Mouse (Mus musculus): ENCODE measurements around the gene Lclat1. TPM values are rescaled to one million over a fixed set of nuclear protein-coding genes. Genes with fewer than 3 reads are reported as not detected.
"Not testable (repeated sequence)": the region's sequence is repeated elsewhere in the genome, so short reads cannot be mapped to it uniquely, and the experiment has no call there.

The Lclat1 gene
- total RNA-seq, 2 experiments from 2014 or later = 32.8 to 38.8 TPM

- no peak for DNase-seq (ENCODE audit: low spot score in 2 of 2)
Measured at GRCm38 (mm10) chr17:73233975-73234374, 126.2 kb downstream of the Lclat1 start.

- no peak for DNase-seq (ENCODE audit: low spot score in 2 of 2)
Measured at GRCm38 (mm10) chr17:73237178-73237853, 129.5 kb downstream of the Lclat1 start.

GRCm38 (mm10) chr17:73238501-73238900 lies 130.7 kb downstream of the Lclat1 start:
- DNase-seq (ENCODE audit: low spot score in 2 of 2) = no peak

GRCm38 (mm10) chr17:73241085-73241848 lies 133.5 kb downstream of the Lclat1 start:
- DNase-seq (ENCODE audit: low spot score in 2 of 2) = no peak

- DNase-seq (ENCODE audit: low spot score in 2 of 2) = no peak
Measured at GRCm38 (mm10) chr17:73243676-73244075, 135.9 kb downstream of the Lclat1 start.

GRCm38 (mm10) chr17:73244596-73244995 lies 136.8 kb downstream of the Lclat1 start:
- DNase-seq (ENCODE audit: low spot score in 2 of 2) = no peak

- no peak for DNase-seq (ENCODE audit: low spot score in 2 of 2)
Measured at GRCm38 (mm10) chr17:73245089-73245684, 137.4 kb downstream of the Lclat1 start.

GRCm38 (mm10) chr17:73246036-73246435 lies 138.3 kb downstream of the Lclat1 start:
- DNase-seq (ENCODE audit: low spot score in 2 of 2) = no peak

- no peak for DNase-seq (ENCODE audit: low spot score in 2 of 2)
Measured at GRCm38 (mm10) chr17:73246926-73247325, 139.1 kb downstream of the Lclat1 start.

- no peak for DNase-seq (ENCODE audit: low spot score in 2 of 2)
Measured at GRCm38 (mm10) chr17:73247758-73248157, 140.0 kb downstream of the Lclat1 start.

GRCm38 (mm10) chr17:73250488-73251141 lies 142.8 kb downstream of the Lclat1 start:
- no peak for DNase-seq (ENCODE audit: low spot score in 2 of 2)

GRCm38 (mm10) chr17:73251142-73251502 lies 143.3 kb downstream of the Lclat1 start:
- DNase-seq (ENCODE audit: low spot score in 2 of 2) = no peak

GRCm38 (mm10) chr17:73251812-73252608 lies 144.2 kb downstream of the Lclat1 start:
- DNase-seq (ENCODE audit: low spot score in 2 of 2) = peak in 1 of 2 experiments; percentile 28

GRCm38 (mm10) chr17:73253291-73253969 lies 145.6 kb downstream of the Lclat1 start:
- DNase-seq (ENCODE audit: low spot score in 2 of 2) = no peak

- no peak for DNase-seq (ENCODE audit: low spot score in 2 of 2)
Measured at GRCm38 (mm10) chr17:73255801-73256200, 148.0 kb downstream of the Lclat1 start.

GRCm38 (mm10) chr17:73258620-73259019 lies 150.8 kb downstream of the Lclat1 start:
- DNase-seq (ENCODE audit: low spot score in 2 of 2) = no peak

- not testable (repeated sequence) for DNase-seq (ENCODE audit: low spot score in 2 of 2)
Measured at GRCm38 (mm10) chr17:73259258-73259657, 151.5 kb downstream of the Lclat1 start.

- no peak for DNase-seq (ENCODE audit: low spot score in 2 of 2)
Measured at GRCm38 (mm10) chr17:73262558-73262957, 154.8 kb downstream of the Lclat1 start.

- DNase-seq (ENCODE audit: low spot score in 2 of 2) = peak; percentile 89
Measured at GRCm38 (mm10) chr17:73263077-73263501, 155.3 kb downstream of the Lclat1 start.

Measured in left cerebral cortex, adult 18-20 months (tissue).